Mouse (Mus musculus) liver, embryonic 14.5 days (tissue): ENCODE measurements at regions not wholly inside any gene's neighbourhood (a gene's known extent, or its start where the extent isn't known, plus 50 kb on each side); places are given as distances from the start of the nearest gene placed in this dataset.

Source experiments
- ATAC-seq: fragments of 200-750 bp; cut with Nextera tagmentation; 2 replicates; pipeline ENCODE4 v1.8.0; 2017; ENCODE audit warnings: moderate number of reproducible peaks, mild to moderate bottlenecking, moderate library complexity; ENCODE audit not compliant: insufficient read depth
- DNase-seq, 3 experiments: peaks; one replicate each; pipeline ENCODE4 v3.0.0-alpha.2; 2012 to 2013; ENCODE audit warnings: low read depth in 3 of 3, low spot score in 3 of 3
- H3K27ac ChIP-seq: fragments of 300-500 bp; sonication (generic); 2 replicates; pipeline ENCODE4 v1.5.1; 2014; ENCODE audit warnings: moderate library complexity, mild to moderate bottlenecking, control low read depth, inconsistent platforms
- H3K27me3 ChIP-seq: fragments of 300-500 bp; sonication (generic); 2 replicates; pipeline ENCODE4 v1.6.1; 2014; ENCODE audit warnings: mild to moderate bottlenecking, low read length, moderate library complexity; ENCODE audit not compliant: control insufficient read depth, insufficient read depth
- H3K36me3 ChIP-seq: fragments of 300-500 bp; sonication (generic); replicated peaks from 2 replicates; pipeline ENCODE4 v1.6.1; 2014; ENCODE audit warnings: low read depth; ENCODE audit not compliant: control insufficient read depth, insufficient read depth
- H3K4me1 ChIP-seq, 2 experiments: fragments of 200-500 bp in 1 of 2; fragments of 300-500 bp in 1 of 2; sonication (generic) in 1 of 2; replicated peaks; 2 replicates each; pipeline ENCODE4 v1.6.1; 2012 to 2014; ENCODE audit warnings: antibody characterized with exemption in 1 of 2, inconsistent platforms in 1 of 2, low read length in 1 of 2; ENCODE audit not compliant: control insufficient read depth in 2 of 2, insufficient read depth in 2 of 2
- H3K4me2 ChIP-seq: fragments of 300-500 bp; sonication (generic); 2 replicates; pipeline ENCODE4 v1.6.1; 2014; ENCODE audit warnings: low read depth, mild to moderate bottlenecking, control low read depth, moderate library complexity
- H3K4me3 ChIP-seq, 2 experiments: fragments of 200-500 bp in 1 of 2; fragments of 300-500 bp in 1 of 2; sonication (generic) in 1 of 2; 2 replicates each; pipeline ENCODE4 v1.5.1; 2012 to 2014; ENCODE audit warnings: low read depth in 2 of 2, low read length in 2 of 2, mild to moderate bottlenecking in 2 of 2, control low read depth in 1 of 2, inconsistent platforms in 1 of 2, moderate library complexity in 1 of 2; ENCODE audit not compliant: insufficient read depth in 1 of 2
- H3K9ac ChIP-seq: fragments of 300-500 bp; sonication (generic); replicated peaks from 2 replicates; pipeline ENCODE4 v1.6.1; 2014; ENCODE audit warnings: mild to moderate bottlenecking, control low read depth, moderate library complexity
- H3K9me3 ChIP-seq: fragments of 300-500 bp; sonication (generic); 2 replicates; pipeline ENCODE4 v1.6.1; 2016; ENCODE audit warnings: low read length, mixed read lengths; ENCODE audit not compliant: control insufficient read depth
- CTCF ChIP-seq: IDR thresholded peaks from 2 replicates; pipeline ENCODE4 v1.5.1; 2016; ENCODE audit warnings: antibody characterized with exemption, low read depth, control low read depth
- EP300 ChIP-seq: IDR thresholded peaks from 2 replicates; pipeline ENCODE4 v1.6.1; 2016; ENCODE audit warnings: antibody characterized with exemption, low read depth
- WGBS: fragments of 180-500 bp; shearing (Covaris S2); extraction: QIAGEN DNeasy Blood & Tissue Kit; methylation state at CpG from one replicate; pipeline ENCODE4 v1.1.7; 2014; ENCODE audit not compliant: insufficient replicate concordance; 5-methylcytosine and 5-hydroxymethylcytosine counted together

DNA sequence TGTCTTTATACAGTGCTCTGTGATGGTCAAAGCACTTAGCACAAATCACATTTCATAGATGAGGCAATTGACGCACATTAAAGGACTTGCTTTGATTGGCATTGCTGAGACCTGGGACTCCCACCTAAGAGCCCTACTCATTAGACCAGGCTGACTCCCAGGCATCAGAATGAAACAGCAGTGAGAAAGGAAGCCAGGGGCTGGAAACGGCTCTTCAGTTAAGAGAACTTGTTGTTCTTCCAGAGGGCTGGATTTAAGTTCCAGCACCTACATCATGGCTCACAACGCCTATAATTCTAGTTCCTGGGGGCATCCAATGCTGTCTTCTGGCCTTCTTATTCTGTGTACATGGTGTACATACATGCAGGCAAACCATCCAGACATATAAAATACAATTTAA, 226.3 kb downstream of the Zfp36l1 start:
- DNase-seq (no peak), ATAC-seq (no peak)
- Histone ChIP-seq H3K4me3 (no peak overlapping the region), H3K4me1 (peaks cover 0 to 3% of the 10 kb centered on the region in 2 experiments; a peak in 1 of 4 replicates), H3K4me2 (no peak overlapping the region), H3K36me3 (no peaks in the 10 kb centered on the region), H3K9me3 (no peaks in the 10 kb centered on the region), H3K27me3 (no peaks in the 10 kb centered on the region), H3K27ac (no peak overlapping the region), H3K9ac (no peak overlapping the region)
- no peak for TF ChIP-seq EP300
- no peak for TF ChIP-seq CTCF
- 65% methylated on average over 3 of the region's 3 CpGs for WGBS

DNA sequence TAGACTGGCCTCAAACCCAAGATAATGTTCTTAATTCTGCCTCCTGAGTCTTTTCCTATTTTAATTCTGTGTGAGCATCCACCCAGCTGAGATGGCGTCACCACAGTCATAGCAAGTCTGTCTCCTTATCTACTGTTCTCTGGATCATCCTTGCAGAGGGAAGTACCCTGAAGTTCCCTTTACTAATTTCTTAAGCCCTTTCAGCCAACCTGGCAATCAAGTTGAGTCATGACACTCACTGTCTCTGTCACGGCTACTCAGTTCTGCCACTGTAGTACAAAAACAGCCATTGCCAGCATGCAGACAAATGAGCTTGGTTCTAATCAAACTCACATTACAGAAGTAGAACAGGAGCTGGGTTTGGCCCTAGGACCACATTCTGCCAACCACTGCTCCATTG, 227.5 kb downstream of the Zfp36l1 start:
- TF ChIP-seq CTCF (no peak), EP300 (no peak)

DNA sequence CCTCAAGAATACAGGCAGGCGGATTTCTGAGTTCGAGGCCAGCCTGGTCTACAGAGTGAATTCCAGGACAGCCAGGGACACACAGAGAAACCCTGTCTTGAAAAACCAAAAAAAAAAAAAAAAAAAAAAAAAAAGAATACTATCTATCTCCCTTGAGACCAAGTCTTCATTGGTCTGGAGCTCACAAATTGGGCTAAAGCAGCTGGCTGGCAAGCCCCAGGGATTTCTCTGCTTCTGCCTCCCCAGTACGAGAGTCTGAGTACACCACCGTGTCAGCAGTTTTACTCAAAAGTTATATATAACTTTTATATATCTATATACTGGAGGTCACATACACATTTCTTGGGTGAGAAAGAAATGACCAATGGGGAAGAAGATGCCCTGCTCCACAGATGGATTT, 229.2 kb downstream of the Zfp36l1 start:
- Histone ChIP-seq H3K4me3 (no peak overlapping the region), H3K27me3 (no peaks in the 10 kb centered on the region), H3K9ac (no peak overlapping the region), H3K4me1 (peaks cover 0 to 2% of the 10 kb centered on the region in 2 experiments; a peak in 1 of 4 replicates), H3K9me3 (no peaks in the 10 kb centered on the region), H3K4me2 (no peak overlapping the region), H3K27ac (no peak overlapping the region), H3K36me3 (no peaks in the 10 kb centered on the region)
- DNase-seq (no peak), ATAC-seq (no peak)
- TF ChIP-seq EP300 (no peak), CTCF (no peak)
- WGBS: 67% methylated on average over 4 of the region's 4 CpGs

More for the DNA sequence above, 227.5 kb downstream of the Zfp36l1 start:
- Histone ChIP-seq H3K4me3 (no peak overlapping the region), H3K9me3 (no peaks in the 10 kb centered on the region), H3K27ac (no peak overlapping the region), H3K36me3 (no peaks in the 10 kb centered on the region), H3K4me2 (no peak overlapping the region), H3K27me3 (no peaks in the 10 kb centered on the region), H3K9ac (no peak overlapping the region), H3K4me1 (peaks cover 0 to 4% of the 10 kb centered on the region in 2 experiments; a peak in 1 of 4 replicates)
- 28% methylated on average over 2 of the region's 2 CpGs for WGBS
- ATAC-seq (no peak), DNase-seq (no peak)

DNA sequence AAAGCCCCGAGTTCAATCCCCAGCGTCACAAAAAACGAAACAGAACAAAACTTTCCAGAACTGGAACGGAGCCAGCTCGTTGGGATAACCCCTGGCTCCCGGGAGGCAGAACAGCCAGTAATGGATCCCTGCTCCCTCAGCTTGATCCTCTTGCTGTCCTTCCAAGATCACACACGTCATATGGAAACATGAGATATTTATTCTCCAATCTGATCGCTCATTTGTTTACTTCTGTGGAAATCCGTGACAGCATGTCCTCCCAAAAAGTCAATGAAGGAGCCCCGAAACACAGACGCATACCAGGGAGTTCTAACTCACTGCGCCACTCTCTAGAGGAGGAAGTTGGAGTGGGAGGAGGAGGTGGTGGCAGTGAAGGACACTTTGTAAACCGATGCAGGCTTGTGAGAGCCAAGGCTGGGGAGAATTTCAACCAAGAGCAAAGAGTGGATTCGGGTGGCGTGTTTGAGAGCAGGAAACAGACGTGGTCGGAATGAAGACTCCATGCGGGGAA, 232.0 kb downstream of the Zfp36l1 start:
- no peaks in the 10 kb centered on the region for H3K36me3 ChIP-seq
- no peaks in the 10 kb centered on the region for H3K27me3 ChIP-seq
- 42% methylated on average over 18 of the region's 18 CpGs for WGBS
- no peak overlapping the region for H3K4me2 ChIP-seq
- ATAC-seq (no peak), DNase-seq (no peak)
- H3K9me3 ChIP-seq: no peaks in the 10 kb centered on the region
- H3K9ac ChIP-seq: no peak overlapping the region
- TF ChIP-seq CTCF (no peak), EP300 (no peak)
- H3K27ac ChIP-seq: no peak overlapping the region
- H3K4me1 ChIP-seq: peaks cover 0 to 2% of the 10 kb centered on the region in 2 experiments; a peak in 1 of 4 replicates
- no peak overlapping the region for H3K4me3 ChIP-seq

DNA sequence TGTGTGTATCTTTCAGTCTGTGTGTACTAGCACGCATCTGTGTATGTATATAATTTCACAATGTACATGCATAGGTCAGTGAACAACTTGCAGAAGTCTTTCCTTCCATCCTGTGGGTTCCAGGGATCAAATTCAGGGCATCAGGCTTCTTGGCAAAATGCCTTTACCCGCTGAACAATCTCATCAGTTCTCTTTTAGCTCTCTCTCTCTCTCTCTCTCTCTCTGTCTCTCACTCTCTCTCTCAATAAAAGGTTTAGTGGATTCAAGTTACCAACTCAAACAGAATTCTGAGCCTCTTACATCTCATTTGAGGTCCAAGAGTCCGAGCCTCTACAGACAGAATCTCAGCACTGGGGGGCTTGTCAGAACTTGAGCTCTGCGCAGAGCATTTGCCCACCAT, 232.5 kb downstream of the Zfp36l1 start:
- 67% methylated on average over 4 of the region's 4 CpGs for WGBS
- no peaks in the 10 kb centered on the region for H3K9me3 ChIP-seq
- peaks cover 0 to 2% of the 10 kb centered on the region in 2 experiments; a peak in 1 of 4 replicates for H3K4me1 ChIP-seq
- no peak overlapping the region for H3K4me3 ChIP-seq
- ATAC-seq (no peak), DNase-seq (no peak)
- TF ChIP-seq CTCF (no peak), EP300 (no peak)
- H3K36me3 ChIP-seq: no peaks in the 10 kb centered on the region
- no peaks in the 10 kb centered on the region for H3K27me3 ChIP-seq
- no peak overlapping the region for H3K9ac ChIP-seq
- no peak overlapping the region for H3K4me2 ChIP-seq
- H3K27ac ChIP-seq: no peak overlapping the region

DNA sequence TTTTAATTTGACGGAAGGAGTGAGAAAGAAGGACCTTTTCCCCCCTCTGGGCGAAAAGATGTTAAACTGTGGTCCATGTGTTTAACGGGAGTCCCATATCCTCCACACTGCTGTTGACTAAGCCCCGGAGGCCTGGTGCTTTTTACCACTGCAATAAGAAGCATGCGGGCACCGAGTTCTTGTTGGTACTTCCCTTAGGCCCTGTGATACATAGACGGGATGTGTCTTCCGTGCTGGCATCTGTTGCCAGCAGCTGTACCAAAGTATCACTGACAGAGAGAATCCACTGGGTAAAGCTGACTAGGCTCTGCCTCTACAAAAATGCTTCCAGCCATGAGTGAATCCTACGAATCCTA, 232.9 kb downstream of the Zfp36l1 start:
- Histone ChIP-seq H3K4me3 (no peak overlapping the region), H3K27ac (no peak overlapping the region), H3K9me3 (no peaks in the 10 kb centered on the region), H3K36me3 (no peaks in the 10 kb centered on the region), H3K4me1 (peaks cover 0 to 2% of the 10 kb centered on the region in 2 experiments; a peak in 1 of 4 replicates), H3K4me2 (no peak overlapping the region), H3K27me3 (no peaks in the 10 kb centered on the region), H3K9ac (no peak overlapping the region)
- 72% methylated on average over 9 of the region's 9 CpGs for WGBS
- DNase-seq (no peak), ATAC-seq (no peak)
- TF ChIP-seq CTCF (no peak), EP300 (no peak)
